Mouse (Mus musculus) embryonic facial prominence, embryonic 12.5 days (tissue): ENCODE data around the gene Tpst2. TPM values are rescaled to one million over a fixed set of nuclear protein-coding genes. Genes with fewer than 3 reads are reported as not detected.

Experiments
- ATAC-seq: fragments of 200-750 bp; cut with Nextera tagmentation; 2 replicates; pipeline ENCODE4 v1.8.0; 2017; ENCODE audit not compliant: insufficient number of reproducible peaks, insufficient read depth, low FRiP score, low TSS enrichment
- H3K27ac ChIP-seq: fragments of 300-500 bp; sonication (generic); 2 replicates; pipeline ENCODE4 v1.5.1; 2016; ENCODE audit warnings: mild to moderate bottlenecking
- H3K27me3 ChIP-seq: fragments of 300-500 bp; sonication (generic); 2 replicates; pipeline ENCODE4 v1.6.1; 2016; ENCODE audit warnings: mild to moderate bottlenecking, moderate library complexity
- H3K36me3 ChIP-seq: fragments of 300-500 bp; sonication (generic); 2 replicates; pipeline ENCODE4 v1.6.1; 2016; ENCODE audit warnings: mild to moderate bottlenecking
- H3K4me1 ChIP-seq: fragments of 300-500 bp; sonication (generic); 2 replicates; pipeline ENCODE4 v1.6.1; 2016
- H3K4me2 ChIP-seq: fragments of 300-500 bp; sonication (generic); replicated peaks from 2 replicates; pipeline ENCODE4 v1.6.1; 2016; ENCODE audit warnings: mild to moderate bottlenecking, moderate library complexity
- H3K4me3 ChIP-seq: fragments of 300-500 bp; sonication (generic); 2 replicates; pipeline ENCODE4 v1.5.1; 2016; ENCODE audit warnings: mild to moderate bottlenecking
- H3K9ac ChIP-seq: fragments of 300-500 bp; sonication (generic); 2 replicates; pipeline ENCODE4 v1.6.1; 2016; ENCODE audit warnings: mild to moderate bottlenecking, moderate library complexity
- H3K9me3 ChIP-seq: fragments of 300-500 bp; sonication (generic); 2 replicates; pipeline ENCODE4 v1.6.1; 2016; ENCODE audit warnings: mild to moderate bottlenecking, moderate library complexity
- WGBS: fragments of 180-500 bp; shearing (Covaris S2); methylation state at CpG from one replicate; pipeline ENCODE4 v1.1.7; 2016; 5-methylcytosine and 5-hydroxymethylcytosine counted together
- polyA plus RNA-seq: library from polyadenylated mRNA; unstranded; fragments of >200 nt; fragmentation: Nextera tagmentation; extraction: Ambion mirVana; gene quantifications from 2 replicates; pipeline ENCODE4 v1.2.1, GENCODE M21; 2016

Tpst2 gene
- polyA plus RNA-seq, 1 experiment from 2014 or later: 36.4 TPM

- WGBS: 71% methylated on average over 3 of the region's 3 CpGs
- Histone ChIP-seq H3K4me1 (no peaks in the 10 kb centered on the region), H3K4me3 (no peak overlapping the region), H3K9ac (no peak overlapping the region), H3K9me3 (no peaks in the 10 kb centered on the region), H3K27me3 (no peaks in the 10 kb centered on the region), H3K27ac (no peak overlapping the region), H3K36me3 (no peaks in the 10 kb centered on the region), H3K4me2 (no peak overlapping the region)
- no peak for ATAC-seq
Observed at GRCm38 (mm10) chr5:112257896-112258295, 18.6 kb upstream of the Tpst2 start.

- 87% methylated on average over 16 of the region's 16 CpGs for WGBS
- Histone ChIP-seq H3K27me3 (no peaks in the 10 kb centered on the region), H3K36me3 (no peaks in the 10 kb centered on the region), H3K4me3 (no peak overlapping the region), H3K9me3 (no peaks in the 10 kb centered on the region), H3K9ac (no peak overlapping the region), H3K27ac (no peak overlapping the region), H3K4me1 (no peaks in the 10 kb centered on the region), H3K4me2 (no peak overlapping the region)
- ATAC-seq: no peak
Observed at GRCm38 (mm10) chr5:112259862-112260650, 16.4 kb upstream of the Tpst2 start.

- Histone ChIP-seq H3K4me1 (0 out of 2 replicates have a peak, but pooled peaks cover 5% of the 10 kb centered on the region), H3K27ac (no peak overlapping the region), H3K4me3 (no peak overlapping the region), H3K27me3 (no peaks in the 10 kb centered on the region), H3K36me3 (no peaks in the 10 kb centered on the region), H3K4me2 (no peak overlapping the region), H3K9ac (no peak overlapping the region), H3K9me3 (no peaks in the 10 kb centered on the region)
- 75% methylated on average over 3 of the region's 3 CpGs for WGBS
- no peak for ATAC-seq
Observed at GRCm38 (mm10) chr5:112260818-112261217, 15.7 kb upstream of the Tpst2 start.

GRCm38 (mm10) chr5:112264099-112264498 lies 12.4 kb upstream of the Tpst2 start:
- Histone ChIP-seq H3K36me3 (no peaks in the 10 kb centered on the region), H3K27me3 (peaks cover 4% of the 10 kb centered on the region; the same call in 1 of the 2 replicates), H3K4me1 (0 out of 2 replicates have a peak, but pooled peaks cover 6% of the 10 kb centered on the region), H3K4me3 (no peak overlapping the region), H3K4me2 (no peak overlapping the region), H3K27ac (no peak overlapping the region), H3K9me3 (no peaks in the 10 kb centered on the region), H3K9ac (no peak overlapping the region)
- no peak for ATAC-seq
- WGBS: 82% methylated on average over 7 of the region's 7 CpGs

GRCm38 (mm10) chr5:112265110-112265509 lies 11.4 kb upstream of the Tpst2 start:
- H3K4me3 ChIP-seq: no peak overlapping the region
- no peaks in the 10 kb centered on the region for H3K9me3 ChIP-seq
- H3K36me3 ChIP-seq: no peaks in the 10 kb centered on the region
- H3K27ac ChIP-seq: no peak overlapping the region
- H3K4me2 ChIP-seq: no peak overlapping the region
- no peak overlapping the region for H3K9ac ChIP-seq
- ATAC-seq: no peak
- 0 out of 2 replicates have a peak, but pooled peaks cover 6% of the 10 kb centered on the region for H3K4me1 ChIP-seq
- 84% methylated on average over 5 of the region's 5 CpGs for WGBS
- H3K27me3 ChIP-seq: peaks cover 6% of the 10 kb centered on the region; the same call in 1 of the 2 replicates

- H3K9ac ChIP-seq: no peak overlapping the region
- H3K9me3 ChIP-seq: no peaks in the 10 kb centered on the region
- whole genome bisulfite sequencing: 7% methylated on average over 10 of the region's 10 CpGs
- no peaks in the 10 kb centered on the region for H3K36me3 ChIP-seq
- H3K27me3 ChIP-seq: peaks cover 6% of the 10 kb centered on the region; the same call in 1 of the 2 replicates
- no peak for ATAC-seq
- H3K4me1 ChIP-seq: 0 out of 2 replicates have a peak, but pooled peaks cover 6% of the 10 kb centered on the region
- no peak overlapping the region for H3K4me3 ChIP-seq
- peak overlapping the region; percentile 35 for H3K4me2 ChIP-seq
- no peak overlapping the region for H3K27ac ChIP-seq
Observed at GRCm38 (mm10) chr5:112265515-112265914, 11.0 kb upstream of the Tpst2 start.

GRCm38 (mm10) chr5:112266011-112266777 lies 10.3 kb upstream of the Tpst2 start:
- Histone ChIP-seq H3K4me1 (0 out of 2 replicates have a peak, but pooled peaks cover 6% of the 10 kb centered on the region), H3K27ac (no peak overlapping the region), H3K27me3 (peaks cover 7% of the 10 kb centered on the region), H3K36me3 (no peaks in the 10 kb centered on the region), H3K4me2 (peak overlapping the region; percentile 35), H3K9me3 (no peaks in the 10 kb centered on the region), H3K9ac (no peak overlapping the region), H3K4me3 (no peak overlapping the region)
- ATAC-seq: no peak
- 58% methylated on average over 9 of the region's 9 CpGs for WGBS

GRCm38 (mm10) chr5:112270764-112271541 lies 5.5 kb upstream of the Tpst2 start:
- H3K27me3 ChIP-seq: peaks cover 10% of the 10 kb centered on the region
- H3K9ac ChIP-seq: no peak overlapping the region
- no peaks in the 10 kb centered on the region for H3K36me3 ChIP-seq
- 62% methylated on average over 24 of the region's 24 CpGs for WGBS
- H3K9me3 ChIP-seq: no peaks in the 10 kb centered on the region
- H3K4me3 ChIP-seq: no peak overlapping the region
- no peak for ATAC-seq
- no peak overlapping the region for H3K4me2 ChIP-seq
- H3K4me1 ChIP-seq: no peaks in the 10 kb centered on the region
- no peak overlapping the region for H3K27ac ChIP-seq

GRCm38 (mm10) chr5:112272934-112273333 lies 3.6 kb upstream of the Tpst2 start:
- H3K27me3 ChIP-seq: peaks cover 10% of the 10 kb centered on the region
- no peak overlapping the region for H3K27ac ChIP-seq
- H3K4me2 ChIP-seq: no peak overlapping the region
- H3K9ac ChIP-seq: no peak overlapping the region
- peaks cover 8% of the 10 kb centered on the region for H3K4me1 ChIP-seq
- H3K36me3 ChIP-seq: no peaks in the 10 kb centered on the region
- no peak overlapping the region for H3K4me3 ChIP-seq
- ATAC-seq: no peak
- 73% methylated on average over 2 of the region's 2 CpGs for WGBS
- H3K9me3 ChIP-seq: no peaks in the 10 kb centered on the region

- H3K4me2 ChIP-seq: no peak overlapping the region
- 54% methylated on average over 2 of the region's 2 CpGs for WGBS
- no peak overlapping the region for H3K4me3 ChIP-seq
- H3K27me3 ChIP-seq: peaks cover 8% of the 10 kb centered on the region
- ATAC-seq: no peak
- no peak overlapping the region for H3K27ac ChIP-seq
- H3K4me1 ChIP-seq: peaks cover 10% of the 10 kb centered on the region
- no peaks in the 10 kb centered on the region for H3K36me3 ChIP-seq
- no peak overlapping the region for H3K9ac ChIP-seq
- no peaks in the 10 kb centered on the region for H3K9me3 ChIP-seq
Observed at GRCm38 (mm10) chr5:112273746-112274463, 2.6 kb upstream of the Tpst2 start.
